Mouse (Mus musculus): ENCODE measurements around the gene Popdc2.

The Popdc2 gene

GRCm38 (mm10) chr16:38383683-38384082 lies 21.7 kb downstream of the Popdc2 start:
- POLR2A ChIA-PET, result interaction anchor here in 2 of 4 experiments (1.0 to 2.1 kb wide), 5 partner anchors 9 to 88 kb away, joined by 3 to 9 read pairs (median 5); no protein-coding TSS in a partner anchor

GRCm38 (mm10) chr16:38385184-38385634 lies 23.2 kb downstream of the Popdc2 start:
- ChIA-PET POLR2A (interaction anchor here in 3 of 4 experiments (0.9 to 2.1 kb wide), 11 partner anchors 8 to 87 kb away, joined by 3 to 7 read pairs (median 3); partner anchors contain the start of gene Maats1 (in 1 of the 3)), CTCF (interaction anchor here in 1 of 4 experiments (0.6 to 1.0 kb wide), 2 partner anchors 9 to 78 kb away, joined by 3 read pairs; no protein-coding TSS in a partner anchor)

More at GRCm38 (mm10) chr16:38383683-38384082, 21.7 kb downstream of the Popdc2 start:
- CTCF ChIA-PET, result no interaction called here

GRCm38 (mm10) chr16:38385700-38386099 lies 23.7 kb downstream of the Popdc2 start:
- ChIA-PET POLR2A (interaction anchor here in 3 of 4 experiments (0.9 to 1.9 kb wide), 4 partner anchors 9 to 86 kb away, joined by 3 to 5 read pairs (median 3); partner anchors contain the start of gene Maats1 (in 1 of the 3)), CTCF (no interaction called here)

- CTCF ChIA-PET, result no interaction called here
- POLR2A ChIA-PET, result interaction anchor here in 1 of 4 experiments (1.8 kb wide), 1 partner anchor 20 kb away, joined by 4 read pairs; no protein-coding TSS in a partner anchor
Measured at GRCm38 (mm10) chr16:38387389-38387788, 25.4 kb downstream of the Popdc2 start.

GRCm38 (mm10) chr16:38388757-38389156 lies 26.7 kb downstream of the Popdc2 start:
- ChIA-PET CTCF (interaction anchor here in 1 of 4 experiments (0.7 kb wide), 1 partner anchor 737 kb away, joined by 4 read pairs; no protein-coding TSS in a partner anchor), POLR2A (interaction anchor here in 2 of 4 experiments (0.9 to 2.1 kb wide), 4 partner anchors 9 to 32 kb away, joined by 3 to 5 read pairs (median 4); no protein-coding TSS in a partner anchor)

- ChIA-PET POLR2A (interaction anchor here in 2 of 4 experiments (0.9 to 2.1 kb wide), 6 partner anchors 10 to 87 kb away, joined by 3 to 7 read pairs (median 3); no protein-coding TSS in a partner anchor), CTCF (interaction anchor here in 1 of 4 experiments (0.7 kb wide), 1 partner anchor 738 kb away, joined by 4 read pairs; no protein-coding TSS in a partner anchor)
Measured at GRCm38 (mm10) chr16:38389284-38389893, 27.4 kb downstream of the Popdc2 start.

GRCm38 (mm10) chr16:38390322-38390721 lies 28.3 kb downstream of the Popdc2 start:
- ChIA-PET POLR2A (interaction anchor here in 2 of 4 experiments (1.2 to 10.5 kb wide), 7 partner anchors 9 to 86 kb away, joined by 3 to 104 read pairs (median 6); no protein-coding TSS in a partner anchor), CTCF (no interaction called here)

- ChIA-PET POLR2A (interaction anchor here in 3 of 4 experiments (0.6 to 10.5 kb wide), 38 partner anchors 7 to 323 kb away, joined by 3 to 104 read pairs (median 4); partner anchors contain the start of genes Cox17 (in 2 of the 3), Gm21987 (in 2 of the 3) and Tmem39a (in 1 of the 3)), CTCF (interaction anchor here in 2 of 4 experiments (0.6 to 1.0 kb wide), 2 partner anchors 90 to 104 kb away, joined by 3 to 5 read pairs; no protein-coding TSS in a partner anchor)
Measured at GRCm38 (mm10) chr16:38392126-38392894, 30.3 kb downstream of the Popdc2 start.

- CTCF ChIA-PET, result interaction anchor here in 1 of 4 experiments (0.5 to 0.6 kb wide), 2 partner anchors 714 to 1358 kb away, joined by 4 read pairs; no protein-coding TSS in a partner anchor
- POLR2A ChIA-PET, result interaction anchor here (0.6 to 10.5 kb wide), 38 partner anchors 9 to 306 kb away, joined by 3 to 104 read pairs (median 4); partner anchors contain the start of genes Adprh (in 3 of the 4), Cox17 (in 2 of the 4), Gm21987 (in 2 of the 4) and Gsk3b (in 1 of the 4)
Measured at GRCm38 (mm10) chr16:38394191-38394618, 32.2 kb downstream of the Popdc2 start.

GRCm38 (mm10) chr16:38395060-38395730 lies 33.2 kb downstream of the Popdc2 start:
- ChIA-PET CTCF (interaction anchor here in 2 of 4 experiments (0.6 kb wide), 2 partner anchors 12 to 88 kb away, joined by 3 read pairs; no protein-coding TSS in a partner anchor), POLR2A (interaction anchor here (0.6 to 10.5 kb wide), 32 partner anchors 11 to 307 kb away, joined by 3 to 104 read pairs (median 4); partner anchors contain the start of genes Adprh (in 2 of the 4), Cox17 (in 1 of the 4), Gm21987 (in 1 of the 4) and Gsk3b (in 1 of the 4))

- CTCF ChIA-PET, result interaction anchor here in 1 of 4 experiments (0.6 kb wide), 1 partner anchor 87 kb away, joined by 3 read pairs; no protein-coding TSS in a partner anchor
- POLR2A ChIA-PET, result interaction anchor here in 3 of 4 experiments (0.6 to 10.5 kb wide), 17 partner anchors 10 to 147 kb away, joined by 3 to 104 read pairs (median 7); partner anchors contain the start of genes Cox17 (in 1 of the 3), Gm21987 (in 1 of the 3) and Maats1 (in 1 of the 3)
Measured at GRCm38 (mm10) chr16:38396155-38396554, 34.1 kb downstream of the Popdc2 start.

- CTCF ChIA-PET, result no interaction called here
Measured at GRCm38 (mm10) chr16:38398266-38398665, 36.3 kb downstream of the Popdc2 start.

GRCm38 (mm10) chr16:38399076-38399475 lies 37.1 kb downstream of the Popdc2 start:
- ChIA-PET POLR2A (interaction anchor here in 2 of 4 experiments (0.6 to 10.5 kb wide), 20 partner anchors 7 to 1467 kb away, joined by 3 to 97 read pairs (median 6); partner anchors contain the start of genes Cd80 (in 1 of the 2), Cox17 (in 1 of the 2), Gm21987 (in 1 of the 2) and Timmdc1 (in 1 of the 2)), CTCF (no interaction called here)

More at GRCm38 (mm10) chr16:38398266-38398665, 36.3 kb downstream of the Popdc2 start:
- POLR2A ChIA-PET, result interaction anchor here in 2 of 4 experiments (0.5 to 10.5 kb wide), 9 partner anchors 8 to 1468 kb away, joined by 3 to 104 read pairs (median 6); partner anchors contain the start of gene Cd80 (in 1 of the 2)

GRCm38 (mm10) chr16:38399531-38400231 lies 37.7 kb downstream of the Popdc2 start:
- ChIA-PET POLR2A (interaction anchor here (0.5 to 10.5 kb wide), 31 partner anchors 6 to 311 kb away, joined by 3 to 97 read pairs (median 4); partner anchors contain the start of genes Timmdc1 (in 2 of the 4), Adprh (in 1 of the 4), Cox17 (in 1 of the 4) and Gm21987 (in 1 of the 4)), CTCF (interaction anchor here in 1 of 4 experiments (1.3 kb wide), 1 partner anchor 15 kb away, joined by 3 read pairs; no protein-coding TSS in a partner anchor)

- CTCF ChIA-PET, result interaction anchor here in 1 of 4 experiments (1.3 kb wide), 1 partner anchor 14 kb away, joined by 3 read pairs; no protein-coding TSS in a partner anchor
- POLR2A ChIA-PET, result interaction anchor here in 3 of 4 experiments (0.5 to 10.5 kb wide), 27 partner anchors 9 to 311 kb away, joined by 3 to 58 read pairs (median 4); partner anchors contain the start of genes Timmdc1 (in 2 of the 3), Adprh (in 1 of the 3), Cox17 (in 1 of the 3) and Gm21987 (in 1 of the 3)
Measured at GRCm38 (mm10) chr16:38400311-38400960, 38.4 kb downstream of the Popdc2 start.

All from embryonic stem cell, embryonic (primary cell).